Mouse (Mus musculus) limb, embryonic 11.5 days (tissue): ENCODE data around the gene Serpinh1. TPM values are rescaled to one million over a fixed set of nuclear protein-coding genes. Genes with fewer than 3 reads are reported as not detected.

Experiments
- ATAC-seq: fragments of 200-750 bp; cut with Nextera tagmentation; 2 replicates; pipeline ENCODE4 v1.8.0; 2017; ENCODE audit warnings: low read depth; ENCODE audit not compliant: insufficient number of reproducible peaks, low FRiP score, low TSS enrichment
- DNase-seq: peaks from one replicate; pipeline ENCODE4 v3.0.0-alpha.2; 2015; ENCODE audit warnings: low spot score
- H3K27ac ChIP-seq: fragments of 300-500 bp; sonication (generic); replicated peaks from 2 replicates; pipeline ENCODE4 v1.5.1; 2014; ENCODE audit warnings: low read depth, mild to moderate bottlenecking, low read length
- H3K27me3 ChIP-seq: fragments of 300-500 bp; sonication (generic); 2 replicates; pipeline ENCODE4 v1.6.1; 2014; ENCODE audit warnings: mild to moderate bottlenecking, low read length, mixed read lengths; ENCODE audit not compliant: control insufficient read depth, insufficient read depth
- H3K36me3 ChIP-seq: fragments of 300-500 bp; sonication (generic); 2 replicates; pipeline ENCODE4 v1.6.1; 2014; ENCODE audit warnings: mild to moderate bottlenecking, low read length, moderate library complexity, mixed read lengths; ENCODE audit not compliant: control insufficient read depth, insufficient read depth
- H3K4me1 ChIP-seq: fragments of 300-500 bp; sonication (generic); 2 replicates; pipeline ENCODE4 v1.6.1; 2014; ENCODE audit warnings: low read length, mixed read lengths; ENCODE audit not compliant: control insufficient read depth, insufficient read depth
- H3K4me2 ChIP-seq: fragments of 300-500 bp; sonication (generic); 2 replicates; pipeline ENCODE4 v1.6.1; 2014; ENCODE audit warnings: low read depth, mild to moderate bottlenecking, moderate library complexity; ENCODE audit not compliant: severe bottlenecking
- H3K4me3 ChIP-seq: fragments of 300-500 bp; sonication (generic); 2 replicates; pipeline ENCODE4 v1.5.1; 2014; ENCODE audit warnings: low read depth, low read length
- H3K9ac ChIP-seq: fragments of 300-500 bp; sonication (generic); 2 replicates; pipeline ENCODE4 v1.6.1; 2014; ENCODE audit warnings: mild to moderate bottlenecking, low read length
- H3K9me3 ChIP-seq: fragments of 300-500 bp; sonication (generic); 2 replicates; pipeline ENCODE4 v1.6.1; 2016; ENCODE audit warnings: low read length; ENCODE audit not compliant: control insufficient read depth
- WGBS: fragments of 180-500 bp; shearing (Covaris S2); extraction: QIAGEN DNeasy Blood & Tissue Kit; methylation state at CpG from one replicate; pipeline ENCODE4 v1.1.7; 2014; 5-methylcytosine and 5-hydroxymethylcytosine counted together
- polyA plus RNA-seq: library from polyadenylated mRNA; unstranded; fragments of >200 nt; fragmentation: Nextera tagmentation; extraction: Ambion mirVana; gene quantifications from 2 replicates; pipeline ENCODE4 v1.2.1, GENCODE M21; 2014

Gene Serpinh1
- polyA plus RNA-seq, 1 experiment from 2014 or later, result 413 TPM

DNA sequence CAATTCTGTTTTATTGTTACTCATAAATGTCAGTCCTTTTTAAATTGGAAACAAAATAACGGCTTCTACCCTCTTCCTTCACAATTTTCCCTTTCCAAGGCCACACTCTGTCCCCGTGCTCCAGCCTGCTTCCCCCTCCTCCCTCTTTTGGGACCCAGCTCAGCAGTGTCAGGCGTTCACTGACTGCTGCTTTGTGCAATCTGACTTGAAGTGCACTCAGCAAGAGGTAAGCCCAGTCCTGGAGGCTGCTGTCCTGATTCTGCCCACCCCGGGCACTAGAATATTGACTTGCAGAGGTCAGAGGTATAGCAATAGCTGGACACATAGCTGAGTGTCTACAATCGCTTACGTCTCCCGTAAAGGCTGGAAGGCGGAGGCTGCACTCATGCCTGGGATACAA, 39.8 kb downstream of the Serpinh1 start:
- Histone ChIP-seq H3K4me2 (no peak overlapping the region), H3K4me3 (no peak overlapping the region), H3K4me1 (peaks cover 14% of the 10 kb centered on the region), H3K27me3 (no peaks in the 10 kb centered on the region), H3K9ac (no peak overlapping the region), H3K9me3 (no peaks in the 10 kb centered on the region), H3K27ac (no peak overlapping the region), H3K36me3 (no peaks in the 10 kb centered on the region)
- DNase-seq (no peak), ATAC-seq (no peak)
- WGBS, result 66% methylated on average over 8 of the region's 8 CpGs

DNA sequence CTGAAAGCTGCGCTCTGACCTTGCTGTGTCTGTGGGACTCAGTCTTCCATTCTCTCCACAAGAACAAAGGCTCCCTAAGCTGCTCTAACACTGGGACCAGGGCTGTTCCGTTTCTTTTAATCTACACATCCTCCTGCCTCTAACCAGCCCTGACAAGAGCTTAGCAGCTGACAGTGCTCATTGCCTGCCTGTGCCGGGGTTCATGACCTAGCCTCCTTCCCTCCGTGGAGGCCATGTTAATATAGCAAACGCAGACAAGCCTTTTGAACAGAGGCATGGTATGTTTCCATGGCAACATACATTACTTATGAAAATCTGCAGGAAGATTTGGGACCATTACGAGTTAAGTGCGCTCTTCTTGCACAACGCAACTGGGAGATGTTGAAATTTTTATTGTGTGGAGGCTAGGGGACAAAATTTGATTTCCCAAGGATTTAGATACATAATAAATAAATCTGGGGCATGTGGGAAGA, 40.3 kb downstream of the Serpinh1 start:
- Histone ChIP-seq H3K4me3 (no peak overlapping the region), H3K4me2 (no peak overlapping the region), H3K9me3 (no peaks in the 10 kb centered on the region), H3K27me3 (no peaks in the 10 kb centered on the region), H3K9ac (no peak overlapping the region), H3K36me3 (no peaks in the 10 kb centered on the region), H3K27ac (peak overlapping the region; percentile 30; the same call in 1 of the 2 replicates), H3K4me1 (peaks cover 14% of the 10 kb centered on the region)
- WGBS, result 46% methylated on average over 8 of the region's 8 CpGs
- DNase-seq (peak; percentile 48), ATAC-seq (peak; percentile 54; the same call in 1 of the 2 replicates)

DNA sequence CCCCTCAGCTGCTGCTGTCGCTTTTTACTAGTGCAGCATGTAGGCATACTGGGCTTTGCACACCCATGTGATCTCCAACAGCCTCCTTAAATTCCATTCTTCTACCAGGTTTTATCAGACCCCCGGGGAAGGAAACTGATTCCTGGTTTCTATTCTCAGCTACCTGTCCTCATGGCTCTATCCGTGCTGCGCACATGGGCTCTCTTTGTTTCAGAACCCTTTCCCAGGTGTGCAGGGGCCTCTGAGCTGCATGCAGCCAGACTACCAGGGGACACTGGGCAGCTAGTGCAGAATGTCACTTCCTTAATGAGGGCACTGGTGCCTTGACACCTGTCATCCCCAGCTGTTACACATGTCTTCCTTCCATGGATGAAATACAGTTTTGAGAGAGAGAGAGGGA, 41.0 kb downstream of the Serpinh1 start:
- Histone ChIP-seq H3K27me3 (no peaks in the 10 kb centered on the region), H3K27ac (no peak overlapping the region), H3K9me3 (no peaks in the 10 kb centered on the region), H3K4me2 (no peak overlapping the region), H3K4me3 (no peak overlapping the region), H3K36me3 (no peaks in the 10 kb centered on the region), H3K4me1 (peaks cover 14% of the 10 kb centered on the region), H3K9ac (no peak overlapping the region)
- DNase-seq (peak; percentile 33), ATAC-seq (no peak)
- WGBS, result 73% methylated on average over 4 of the region's 4 CpGs

DNA sequence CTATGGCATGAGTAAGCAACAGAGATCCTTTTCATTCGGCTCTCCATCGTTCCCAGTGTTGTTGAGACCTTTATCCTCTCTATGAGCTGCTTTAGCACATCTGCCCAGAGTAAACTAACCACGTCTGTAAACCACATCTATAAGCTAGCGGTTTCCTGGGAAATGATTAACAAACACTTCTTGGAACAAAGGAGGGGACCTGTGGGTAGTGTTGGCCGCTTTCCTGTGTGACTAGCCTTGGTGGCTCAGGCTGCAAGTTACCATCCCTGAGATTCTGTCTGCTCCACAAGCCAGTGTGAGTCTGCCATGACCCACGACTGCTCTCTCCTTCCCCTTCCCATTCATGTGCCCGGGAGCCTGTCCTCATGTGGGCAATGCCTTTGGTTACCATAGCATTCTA, 41.6 kb downstream of the Serpinh1 start:
- Histone ChIP-seq H3K9ac (no peak overlapping the region), H3K4me1 (peaks cover 14% of the 10 kb centered on the region), H3K4me3 (no peak overlapping the region), H3K27me3 (no peaks in the 10 kb centered on the region), H3K9me3 (no peaks in the 10 kb centered on the region), H3K4me2 (no peak overlapping the region), H3K27ac (no peak overlapping the region), H3K36me3 (no peaks in the 10 kb centered on the region)
- WGBS, result 70% methylated on average over 7 of the region's 7 CpGs
- no peak for ATAC-seq
- no peak for DNase-seq

DNA sequence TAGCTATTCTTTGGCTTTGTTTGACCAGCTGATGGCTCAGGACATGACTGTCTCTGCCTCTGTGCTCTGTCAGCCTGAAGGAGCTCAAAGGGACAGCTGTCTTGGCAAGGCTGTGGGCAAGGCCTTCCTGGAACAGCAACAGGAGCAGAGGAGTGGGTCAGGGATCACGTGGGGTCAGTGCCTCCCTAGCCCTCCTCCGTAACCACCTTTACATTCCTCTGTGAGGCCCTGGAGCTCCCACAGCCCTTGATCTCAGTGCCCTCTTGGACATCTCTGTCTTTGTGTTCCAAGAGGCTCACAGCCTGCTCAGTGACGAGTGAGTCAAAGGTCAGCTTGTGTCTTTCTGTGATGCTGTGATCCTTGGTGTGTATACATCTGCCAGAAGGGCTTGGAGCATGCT, 46.4 kb downstream of the Serpinh1 start:
- Histone ChIP-seq H3K4me3 (no peak overlapping the region), H3K27ac (no peak overlapping the region), H3K4me2 (no peak overlapping the region), H3K36me3 (no peaks in the 10 kb centered on the region), H3K9me3 (no peaks in the 10 kb centered on the region), H3K27me3 (no peaks in the 10 kb centered on the region), H3K9ac (no peak overlapping the region), H3K4me1 (no peaks in the 10 kb centered on the region)
- DNase-seq (no peak), ATAC-seq (no peak)
- 36% methylated on average over 3 of the region's 3 CpGs for WGBS

DNA sequence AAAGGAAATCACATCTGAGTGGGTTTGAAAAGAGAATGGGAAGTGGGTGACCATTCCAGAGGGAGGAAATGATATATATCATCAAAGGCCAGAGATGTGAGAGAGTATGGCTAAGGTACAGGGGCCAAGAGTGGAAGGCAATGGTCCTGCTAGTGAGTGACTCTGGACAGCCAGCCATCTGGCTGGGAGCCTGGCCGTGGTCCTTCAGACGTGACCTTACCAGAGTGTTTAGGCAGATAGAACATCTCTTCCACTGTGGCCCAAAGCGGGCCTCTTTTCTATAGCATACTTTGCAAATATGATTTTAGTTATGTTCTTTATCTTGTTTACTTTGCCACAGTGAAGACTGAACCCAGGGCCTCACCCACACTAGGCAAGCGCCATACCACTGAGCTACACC, 47.4 kb downstream of the Serpinh1 start:
- H3K4me2 ChIP-seq, result no peak overlapping the region
- H3K9me3 ChIP-seq, result no peaks in the 10 kb centered on the region
- no peak overlapping the region for H3K9ac ChIP-seq
- no peaks in the 10 kb centered on the region for H3K36me3 ChIP-seq
- DNase-seq (no peak), ATAC-seq (no peak)
- no peaks in the 10 kb centered on the region for H3K4me1 ChIP-seq
- no peak overlapping the region for H3K4me3 ChIP-seq
- no peak overlapping the region for H3K27ac ChIP-seq
- WGBS, result 89% methylated on average over 4 of the region's 4 CpGs
- H3K27me3 ChIP-seq, result no peaks in the 10 kb centered on the region

DNA sequence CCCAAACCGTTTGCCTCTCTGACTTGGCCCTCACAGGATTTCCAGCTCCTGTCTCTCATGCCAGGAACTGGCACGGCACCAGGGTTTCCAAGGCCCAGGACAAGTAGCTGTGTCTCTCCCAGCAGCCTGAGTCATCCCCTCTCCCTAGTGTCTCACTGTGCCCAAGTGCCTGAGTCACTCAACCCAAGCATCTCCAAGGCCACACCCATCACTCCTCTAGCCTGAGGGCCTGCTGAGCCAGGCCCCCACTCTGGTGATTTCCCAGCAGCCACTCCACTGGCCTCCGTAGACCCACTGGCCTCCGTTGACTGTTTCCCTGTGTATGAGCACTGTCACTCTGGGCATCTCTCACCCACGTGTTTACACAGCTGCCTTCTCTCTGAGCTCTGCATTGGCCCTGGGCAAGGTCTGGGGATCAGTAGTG, 48.1 kb downstream of the Serpinh1 start:
- H3K4me3 ChIP-seq, result no peak overlapping the region
- DNase-seq (no peak), ATAC-seq (no peak)
- WGBS, result 75% methylated on average over 5 of the region's 5 CpGs
- no peaks in the 10 kb centered on the region for H3K4me1 ChIP-seq
- no peaks in the 10 kb centered on the region for H3K36me3 ChIP-seq
- no peaks in the 10 kb centered on the region for H3K27me3 ChIP-seq
- H3K4me2 ChIP-seq, result no peak overlapping the region
- no peak overlapping the region for H3K9ac ChIP-seq
- no peak overlapping the region for H3K27ac ChIP-seq
- H3K9me3 ChIP-seq, result no peaks in the 10 kb centered on the region

DNA sequence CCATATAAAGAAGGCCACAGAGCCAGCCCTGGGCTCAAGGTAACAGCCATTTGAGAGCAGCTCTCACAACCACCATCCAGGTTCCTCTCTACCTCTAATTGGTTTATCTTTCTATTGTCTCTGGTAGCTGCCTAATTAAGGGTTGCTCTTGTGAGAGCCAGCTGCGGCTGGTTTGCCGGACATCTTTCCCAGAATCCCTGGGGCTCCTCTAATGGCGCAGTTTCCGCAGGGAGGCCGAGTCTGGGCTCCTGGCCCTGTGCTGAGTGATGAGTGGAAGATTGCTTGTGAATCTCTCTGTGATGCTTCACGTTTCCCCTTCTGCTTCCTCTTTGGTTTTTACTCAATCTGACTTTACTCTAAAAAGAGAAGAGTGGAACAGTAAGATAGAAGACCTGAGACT, 49.0 kb downstream of the Serpinh1 start:
- Histone ChIP-seq H3K4me2 (no peak overlapping the region), H3K9me3 (no peaks in the 10 kb centered on the region), H3K4me3 (no peak overlapping the region), H3K27ac (no peak overlapping the region), H3K4me1 (no peaks in the 10 kb centered on the region), H3K27me3 (no peaks in the 10 kb centered on the region), H3K36me3 (no peaks in the 10 kb centered on the region), H3K9ac (peak overlapping the region; percentile 22; the same call in 1 of the 2 replicates)
- no peak for ATAC-seq
- no peak for DNase-seq
- 43% methylated on average over 6 of the region's 6 CpGs for WGBS

DNA sequence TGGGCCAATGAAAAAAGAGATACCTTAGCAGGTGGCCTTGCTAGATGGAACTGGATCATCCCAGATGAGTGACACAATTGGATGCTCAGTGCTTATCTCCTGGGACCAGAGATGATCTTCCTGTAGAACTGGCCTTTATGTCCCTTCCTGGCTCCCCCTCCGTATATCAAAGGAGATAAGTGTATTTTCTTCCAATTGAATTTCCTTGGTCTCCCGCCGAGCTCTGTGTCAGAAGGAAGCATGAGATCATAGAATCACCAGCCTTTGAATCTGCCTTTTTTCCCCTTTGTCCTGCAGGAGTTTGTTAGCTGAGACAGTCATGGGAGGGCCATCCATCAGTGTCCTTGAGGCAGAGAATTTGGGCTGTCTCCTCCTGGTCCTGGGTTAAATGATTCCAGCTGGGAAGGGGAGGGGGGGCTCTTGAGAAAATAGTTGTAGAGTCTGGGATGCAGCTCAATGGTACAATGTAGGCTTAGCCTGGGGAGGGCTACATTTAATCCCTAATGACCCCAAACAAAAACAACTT, 52.3 kb downstream of the Serpinh1 start:
- no peak overlapping the region for H3K9ac ChIP-seq
- H3K36me3 ChIP-seq, result no peaks in the 10 kb centered on the region
- no peak overlapping the region for H3K4me3 ChIP-seq
- ATAC-seq (no peak), DNase-seq (no peak)
- no peaks in the 10 kb centered on the region for H3K4me1 ChIP-seq
- WGBS, result 18% methylated on average over 3 of the region's 3 CpGs
- no peaks in the 10 kb centered on the region for H3K27me3 ChIP-seq
- H3K9me3 ChIP-seq, result no peaks in the 10 kb centered on the region
- H3K27ac ChIP-seq, result no peak overlapping the region
- no peak overlapping the region for H3K4me2 ChIP-seq
